Mouse (Mus musculus): ENCODE results near the gene Wdr62.
A peak's percentile ranks its signal among the peaks of the same experiment; 100 is the strongest.
"Not testable (repeated sequence)": the region's sequence is repeated elsewhere in the genome, so short reads cannot be mapped to it uniquely, and the experiment has no call there.

The Wdr62 gene

DNA sequence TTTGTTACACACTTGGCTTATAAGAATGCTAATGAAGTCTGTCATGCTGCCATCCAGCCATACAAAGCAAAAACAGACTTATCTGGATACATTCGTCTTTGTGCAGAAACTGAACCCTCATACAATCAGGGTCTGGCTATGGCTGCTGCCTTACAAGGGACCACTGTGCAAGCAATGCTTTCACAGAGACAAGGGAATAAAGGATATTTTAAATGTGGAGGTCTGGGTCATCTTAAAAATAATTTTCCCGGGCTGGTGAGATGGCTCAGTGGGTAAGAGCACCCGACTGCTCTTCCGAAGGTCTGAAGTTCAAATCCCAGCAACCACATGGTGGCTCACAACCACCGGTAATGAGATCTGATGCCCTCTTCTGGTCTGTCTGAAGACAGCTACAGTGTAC lies 73.9 kb downstream of the Wdr62 start:
- DNase-seq (ENCODE audit: low spot score in 2 of 2), result not testable (repeated sequence)

DNA sequence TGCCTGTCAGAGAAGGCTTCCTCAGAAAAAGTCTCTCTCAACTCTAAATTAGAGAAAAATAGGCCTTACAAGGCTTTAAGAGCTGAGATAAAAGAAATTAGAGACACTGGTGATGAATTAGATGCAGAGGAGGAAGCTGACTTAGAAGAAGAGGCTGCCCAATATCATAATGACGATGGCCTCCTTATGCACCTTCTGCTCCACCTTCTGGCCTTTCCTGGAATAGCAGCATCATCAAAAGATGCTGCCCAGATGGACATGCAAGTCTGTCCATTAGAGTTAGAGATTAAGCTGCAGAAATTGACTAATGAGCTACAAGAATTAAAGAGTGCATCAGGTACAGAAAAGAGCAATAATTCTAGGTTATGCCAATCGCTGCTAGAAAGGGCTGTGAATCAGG lies 74.8 kb downstream of the Wdr62 start:
- DNase-seq (ENCODE audit: low spot score in 2 of 2), result peak; percentile 47 to 78

DNA sequence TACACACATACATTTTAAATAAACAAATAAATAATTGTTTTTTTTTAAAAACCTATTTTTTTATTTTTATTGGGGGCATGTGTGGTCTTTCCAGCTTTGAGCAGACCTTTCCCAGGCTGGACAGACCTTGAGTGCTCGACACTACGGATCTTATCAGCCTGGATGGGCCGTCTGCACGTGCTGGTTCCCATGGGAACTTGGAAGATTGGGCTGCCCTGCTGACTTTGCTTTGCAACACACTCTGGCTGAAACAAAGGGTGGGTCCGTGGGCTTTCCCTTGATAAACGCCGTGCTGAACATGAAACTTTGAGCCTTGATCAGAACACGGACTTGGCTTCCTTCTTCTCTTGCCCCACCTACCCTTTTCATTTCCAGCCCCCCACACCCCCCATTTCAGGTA lies 75.8 kb downstream of the Wdr62 start:
- no peak for DNase-seq (ENCODE audit: low spot score in 2 of 2)

DNA sequence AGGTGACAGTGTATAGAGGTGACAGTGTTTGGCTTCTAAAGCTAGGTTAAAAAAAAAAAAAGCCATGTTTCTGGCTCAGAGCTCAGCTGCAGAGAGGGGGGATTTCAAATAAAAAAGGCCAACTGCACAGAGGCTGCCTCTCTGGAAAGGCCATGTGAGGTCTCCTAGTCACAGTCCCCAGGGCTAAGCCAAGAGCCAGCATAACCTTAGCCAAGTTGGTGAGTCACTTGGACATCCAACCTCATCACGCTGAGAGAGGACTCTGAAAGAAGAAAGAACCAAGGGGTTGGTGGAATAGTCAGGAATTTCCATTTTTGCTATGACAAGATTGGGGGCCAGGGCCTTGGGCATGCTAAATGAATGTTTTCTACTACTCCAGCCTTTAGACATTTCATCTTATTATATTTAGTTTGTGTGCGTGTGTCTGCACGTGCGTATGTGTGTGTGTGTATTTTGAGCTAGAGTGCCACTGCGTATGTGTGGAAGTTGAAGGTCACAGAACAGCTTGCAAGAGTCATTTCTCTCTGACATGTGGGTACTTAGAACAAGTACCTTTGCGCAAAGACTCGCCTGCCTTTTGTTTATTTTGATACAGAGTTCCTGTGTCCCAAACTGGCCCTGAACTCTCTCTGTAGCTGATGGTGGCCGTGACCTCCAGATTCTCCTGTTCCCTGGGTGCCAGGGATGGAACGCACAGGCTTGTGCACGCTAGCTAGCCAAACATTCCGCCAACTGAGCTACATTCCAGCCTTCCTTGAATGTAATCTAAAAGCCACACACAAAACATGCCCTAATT lies 77.1 kb downstream of the Wdr62 start:
- no peak for DNase-seq (ENCODE audit: low spot score in 2 of 2)

DNA sequence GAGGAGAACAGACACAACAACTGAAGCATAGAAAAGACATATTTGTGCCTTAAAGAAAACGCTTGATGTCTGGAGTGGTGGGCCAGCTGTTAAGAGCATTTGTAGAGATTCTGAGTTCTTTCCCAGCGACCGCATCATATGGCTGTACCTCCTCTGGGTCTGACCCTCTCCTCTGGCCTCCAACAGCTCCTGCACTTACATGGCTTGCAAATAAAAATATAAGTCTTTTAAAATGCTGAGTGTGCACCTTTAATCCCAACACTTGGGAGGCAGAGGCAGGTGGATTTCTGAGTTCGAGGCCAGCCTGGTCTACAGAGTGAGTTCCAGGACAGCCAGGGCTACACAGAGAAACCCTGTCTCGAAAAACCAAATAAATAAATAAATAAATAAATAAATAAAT lies 79.6 kb downstream of the Wdr62 start:
- DNase-seq (ENCODE audit: low spot score in 2 of 2), result not testable (repeated sequence)

DNA sequence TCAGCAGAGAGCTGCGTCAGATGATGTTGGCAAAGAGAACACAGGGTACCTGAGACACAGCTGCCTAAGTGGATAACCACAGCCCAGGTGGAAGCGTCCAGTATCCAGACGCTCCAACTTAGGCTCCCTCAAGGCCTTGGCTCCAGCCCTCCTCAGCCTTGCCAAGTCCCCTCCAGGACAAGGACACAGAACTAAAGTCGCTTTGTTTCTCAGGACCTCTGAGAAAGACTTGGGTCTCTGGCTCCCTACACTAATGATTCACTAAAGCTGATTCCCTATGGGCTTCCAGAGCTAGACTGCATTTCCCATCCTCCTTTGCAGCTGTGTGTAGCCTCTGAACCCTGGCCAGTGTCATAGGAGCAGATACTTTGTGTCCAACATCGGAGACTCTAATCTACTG lies 80.0 kb downstream of the Wdr62 start:
- no peak for DNase-seq (ENCODE audit: low spot score in 2 of 2)

DNA sequence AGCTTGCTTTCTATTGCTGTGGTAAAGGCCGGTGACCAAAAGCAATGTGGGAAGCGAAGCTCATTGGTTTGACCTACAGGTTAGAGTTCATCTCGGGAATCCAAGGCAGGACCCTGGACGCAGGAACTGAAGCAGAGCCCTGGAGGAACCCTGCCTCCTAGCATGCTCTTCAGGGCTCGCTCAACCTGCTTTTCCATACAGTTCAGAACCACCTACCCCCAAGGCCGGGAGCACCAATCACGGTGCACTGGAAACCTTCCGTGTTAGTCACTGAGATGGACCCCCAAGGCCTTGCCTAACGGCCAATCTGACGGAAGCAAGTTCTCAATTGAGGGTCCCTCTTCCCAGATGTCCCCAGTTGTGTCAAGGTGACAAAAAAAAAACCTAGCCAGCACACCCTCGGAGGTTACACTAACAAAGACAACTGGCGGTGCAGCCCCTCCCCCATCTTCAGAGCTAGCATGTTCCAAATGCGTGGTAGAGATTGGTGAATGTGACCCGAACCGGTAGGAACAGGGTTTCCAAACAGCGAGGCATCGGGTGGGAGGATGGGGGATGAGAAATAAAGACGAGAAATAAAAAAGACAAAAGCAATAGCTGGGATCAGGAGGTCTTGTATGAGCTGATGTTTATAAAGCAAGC lies 80.6 kb downstream of the Wdr62 start:
- DNase-seq (ENCODE audit: low spot score in 2 of 2), result no peak

DNA sequence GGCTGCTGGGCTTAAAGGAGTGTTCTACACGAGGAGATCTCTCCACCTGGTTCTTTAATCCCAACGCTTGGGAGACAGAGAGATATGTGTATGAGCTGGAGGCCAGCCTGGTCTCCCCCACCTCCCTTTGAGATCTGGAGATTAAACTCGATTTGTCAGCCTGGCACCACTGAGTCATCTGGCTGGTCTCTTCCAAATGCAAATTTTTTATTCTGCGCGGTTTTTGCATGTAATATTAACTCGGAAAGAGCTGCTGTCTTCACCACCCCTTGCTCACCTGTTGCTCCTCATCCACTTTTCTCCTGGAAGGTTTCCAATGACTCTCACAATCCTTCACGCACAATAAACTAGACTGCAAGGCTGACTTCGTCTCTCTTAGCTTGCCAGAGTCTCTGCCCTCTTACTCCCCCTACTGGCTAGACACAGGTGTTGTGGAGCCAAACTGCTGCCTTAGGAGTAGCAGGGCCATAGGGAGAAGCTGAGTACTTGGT lies 81.7 kb downstream of the Wdr62 start, which contains the start of gene Capns1:
Gene Capns1 (minus strand): TSS at position 331 of the 491 bp plus-strand sequence.
- peak; percentile 28 to 70 for DNase-seq (ENCODE audit: low spot score in 2 of 2)

DNA sequence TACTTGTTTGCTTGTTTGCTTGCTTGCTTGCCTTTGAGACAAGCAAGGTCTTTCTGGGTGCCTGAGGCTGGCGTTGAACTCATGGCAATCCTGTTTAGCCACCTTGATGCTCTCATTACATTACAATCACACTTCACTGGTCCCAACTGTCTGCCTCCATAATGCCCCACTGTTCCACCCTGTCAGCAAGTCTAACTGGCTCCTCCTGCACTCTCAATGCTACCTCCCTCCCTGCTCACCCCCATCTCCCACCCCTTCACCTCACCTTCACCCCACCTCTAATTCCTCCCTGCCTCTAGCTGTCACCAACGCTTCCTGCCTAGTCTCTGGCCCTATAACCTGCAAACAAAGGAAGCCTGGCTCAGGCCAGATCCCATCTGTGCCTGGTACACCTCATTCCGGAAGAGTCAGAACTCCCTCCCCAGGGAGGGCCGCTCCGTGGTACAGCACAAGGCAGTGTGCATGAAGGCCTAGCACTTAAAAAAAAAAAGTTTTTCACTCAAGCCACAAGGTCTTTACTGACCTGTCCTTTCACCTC lies 82.6 kb downstream of the Wdr62 start:
- no peak for DNase-seq (ENCODE audit: low spot score in 2 of 2)

DNA sequence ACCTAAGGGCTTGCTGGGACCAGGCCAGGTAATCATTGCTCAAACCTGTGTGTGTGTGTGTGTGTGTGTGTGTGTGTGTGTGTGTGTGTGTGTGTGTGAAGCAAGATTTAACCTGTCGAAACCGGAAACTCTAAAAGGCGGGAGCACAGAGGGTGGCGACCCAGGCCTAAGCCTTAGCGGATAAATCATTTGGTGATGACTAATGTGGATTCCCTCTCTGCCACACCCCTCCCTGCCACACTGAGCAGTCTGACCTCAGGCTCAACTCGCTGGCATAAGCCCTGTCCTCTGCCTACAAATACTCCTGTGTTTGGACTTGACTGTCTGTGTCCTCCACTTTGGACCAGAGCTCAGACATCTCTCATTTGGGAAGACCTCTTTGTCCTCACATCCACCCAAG lies 84.0 kb downstream of the Wdr62 start:
- DNase-seq (ENCODE audit: low spot score in 2 of 2), result no peak

DNA sequence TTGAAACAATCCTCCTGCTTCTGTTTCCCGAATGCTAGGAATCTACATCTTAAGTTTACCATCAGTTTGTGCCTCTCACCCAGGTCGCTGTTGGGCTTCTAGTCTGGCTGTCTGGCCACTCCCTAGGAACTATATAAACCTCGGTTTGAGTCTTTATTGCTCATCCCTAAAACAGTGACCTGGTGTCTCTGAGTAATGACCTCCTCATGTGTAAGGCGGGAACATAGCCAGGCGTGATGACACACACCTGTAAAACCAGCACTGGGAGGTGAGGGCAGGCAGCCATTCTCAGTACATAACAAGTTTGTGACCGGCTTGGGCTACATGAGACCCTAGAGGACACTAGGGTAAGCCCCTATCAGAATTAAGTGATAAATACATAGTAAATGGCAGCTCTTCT lies 84.8 kb downstream of the Wdr62 start:
- DNase-seq (ENCODE audit: low spot score in 2 of 2), result no peak

DNA sequence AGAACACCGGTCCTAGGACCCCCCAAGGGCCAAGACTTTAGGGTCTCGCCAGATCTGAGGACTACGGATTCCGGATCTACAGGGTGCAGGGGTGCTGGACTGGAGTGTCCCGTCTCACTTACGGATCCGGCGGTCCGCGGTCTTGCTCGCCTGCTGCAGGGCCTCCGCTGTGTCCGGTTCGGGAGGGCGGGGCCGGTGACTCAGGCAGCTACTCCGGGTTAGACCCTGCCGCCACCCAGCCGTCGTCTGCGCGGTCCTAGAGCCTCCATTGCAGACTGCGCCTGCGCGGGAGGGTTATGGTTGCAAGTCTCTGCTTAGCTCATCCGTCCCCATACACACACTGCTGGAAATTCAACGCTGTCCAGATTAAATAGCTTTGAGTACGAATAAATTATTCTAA lies 85.3 kb downstream of the Wdr62 start:
- DNase-seq (ENCODE audit: low spot score in 2 of 2), result peak; percentile 87 to 98

DNA sequence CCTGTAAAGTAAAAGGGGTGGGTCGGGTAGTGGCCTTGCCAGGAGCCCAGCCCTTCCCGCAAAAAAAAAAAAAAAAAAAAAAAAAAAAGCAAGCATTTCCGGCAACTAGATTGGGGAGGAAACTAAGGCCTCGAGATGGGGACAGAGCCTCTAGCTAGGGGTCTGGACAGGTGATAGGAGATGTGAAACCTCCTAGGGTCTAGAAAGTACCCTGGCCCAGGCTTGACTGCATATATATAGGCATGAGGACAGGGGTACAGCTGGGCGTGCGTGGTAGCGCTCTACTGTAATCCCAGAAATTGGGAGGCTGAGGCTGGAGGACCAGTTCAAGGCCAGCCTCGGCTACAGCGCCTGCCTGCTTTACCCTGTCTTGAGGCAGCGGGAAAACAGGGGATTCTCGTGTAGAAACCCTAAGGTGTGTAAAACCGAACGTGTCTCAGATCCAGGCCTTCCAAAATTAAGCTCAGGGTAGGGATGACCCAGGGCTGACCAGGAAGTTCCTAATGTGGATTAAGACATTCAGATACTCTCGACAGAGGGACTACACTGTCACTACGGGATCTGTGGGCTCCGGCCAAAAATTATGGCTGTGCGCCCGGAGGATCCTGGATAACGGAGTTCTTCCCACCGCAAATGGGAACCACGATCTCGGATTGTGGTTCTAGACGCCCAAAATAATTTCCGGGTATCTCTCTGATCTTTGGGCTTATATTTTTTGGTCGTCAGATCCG lies 86.0 kb downstream of the Wdr62 start:
- peak; percentile 50 to 65 for DNase-seq (ENCODE audit: low spot score in 2 of 2)

DNA sequence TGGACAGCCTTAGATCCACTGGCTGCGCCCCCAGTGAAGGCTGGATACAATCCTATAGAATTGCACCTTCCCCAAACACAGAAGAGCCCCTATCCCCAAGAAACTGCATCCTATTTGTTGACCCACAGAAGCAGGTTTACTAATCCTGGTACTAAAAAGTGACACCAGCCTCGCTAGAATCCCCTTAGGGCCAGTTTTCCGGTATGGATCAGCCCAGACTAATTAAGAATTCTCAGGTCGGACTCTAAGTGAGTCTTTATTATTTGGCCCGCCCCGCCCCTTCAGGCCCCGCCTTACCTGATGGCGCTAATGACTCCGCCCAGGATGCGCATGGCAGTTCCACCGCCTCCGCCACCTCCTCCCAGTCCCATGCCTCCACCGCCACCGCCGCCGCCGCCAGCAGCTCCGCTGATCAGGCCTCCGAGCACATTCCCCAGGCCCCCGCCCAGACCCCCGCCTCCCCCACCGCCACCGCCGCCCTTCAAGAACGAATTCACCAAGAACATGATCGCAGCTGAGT lies 86.6 kb downstream of the Wdr62 start:
- peak; percentile 75 to 89 for DNase-seq (ENCODE audit: low spot score in 2 of 2)

DNA sequence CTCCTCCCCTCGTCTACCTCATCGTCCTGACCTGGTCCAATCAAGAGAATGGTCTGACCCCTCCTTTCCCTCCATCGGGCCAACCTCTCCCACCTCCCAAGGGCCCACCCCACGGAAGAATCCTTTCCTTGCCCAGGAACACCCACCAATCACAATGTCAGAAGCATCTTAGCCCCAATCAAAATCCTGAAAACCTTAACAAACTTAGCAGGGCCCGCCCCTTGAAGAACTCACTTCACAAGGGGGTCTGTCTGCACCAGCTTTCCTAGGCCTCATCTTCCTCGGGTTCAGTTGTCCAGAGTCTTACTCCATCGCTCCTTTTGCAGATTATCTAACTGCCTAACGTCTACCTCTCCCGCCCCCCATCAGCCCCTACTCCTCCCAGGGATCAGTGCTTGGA lies 87.2 kb downstream of the Wdr62 start:
- no peak for DNase-seq (ENCODE audit: low spot score in 2 of 2)

DNA sequence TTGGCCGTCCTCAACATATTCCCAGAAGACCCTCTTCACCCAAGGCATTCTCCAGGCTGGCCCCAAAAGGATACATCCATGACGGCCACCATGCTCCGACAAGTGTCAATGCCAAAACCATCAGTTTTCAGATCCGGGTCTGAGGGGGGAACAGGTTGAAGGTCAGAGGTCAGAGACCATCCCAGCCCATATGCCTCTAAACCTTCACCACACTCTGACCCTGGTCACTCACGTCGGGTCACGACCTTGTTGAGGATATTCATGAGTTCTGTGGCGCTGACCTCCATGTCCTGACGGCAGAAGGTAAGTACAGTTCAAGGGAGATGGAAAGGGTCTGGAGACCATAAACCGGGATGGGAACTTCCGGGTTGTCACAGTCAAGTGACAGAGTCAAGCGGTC lies 88.1 kb downstream of the Wdr62 start:
- DNase-seq (ENCODE audit: low spot score in 2 of 2), result no peak

Data from spleen, postnatal 10 days (tissue).